Mouse (Mus musculus) forebrain, embryonic 11.5 days (tissue): Measurements from ENCODE around the gene Rhbdf2. TPM values are rescaled to one million over a fixed set of nuclear protein-coding genes. Genes with fewer than 3 reads are reported as not detected.
A peak's percentile ranks its signal among the peaks of the same experiment; 100 is the strongest.
"Not testable (repeated sequence)": the region's sequence is repeated elsewhere in the genome, so short reads cannot be mapped to it uniquely, and the experiment has no call there.

Experiments
- ATAC-seq: fragments of 200-750 bp; cut with Nextera tagmentation; replicated peaks from 2 replicates; pipeline ENCODE4 v1.8.0; 2017; ENCODE audit warnings: moderate TSS enrichment; ENCODE audit not compliant: low FRiP score
- DNase-seq: peaks from one replicate; pipeline ENCODE4 v3.0.0-alpha.2; 2017; ENCODE audit warnings: low spot score
- H3K27ac ChIP-seq: fragments of 300-500 bp; sonication (generic); 2 replicates; pipeline ENCODE4 v1.5.1; 2014; ENCODE audit warnings: low read depth, low read length
- H3K27me3 ChIP-seq: fragments of 300-500 bp; sonication (generic); 2 replicates; pipeline ENCODE4 v1.6.1; 2014; ENCODE audit warnings: mild to moderate bottlenecking, low read length, mixed read lengths; ENCODE audit not compliant: control insufficient read depth, insufficient read depth
- H3K36me3 ChIP-seq: fragments of 300-500 bp; sonication (generic); 2 replicates; pipeline ENCODE4 v1.6.1; 2014; ENCODE audit warnings: mild to moderate bottlenecking, low read length, moderate library complexity, mixed read lengths; ENCODE audit not compliant: control insufficient read depth, insufficient read depth
- H3K4me1 ChIP-seq: fragments of 300-500 bp; sonication (generic); replicated peaks from 2 replicates; pipeline ENCODE4 v1.6.1; 2014; ENCODE audit warnings: low read length, mixed read lengths; ENCODE audit not compliant: control insufficient read depth, insufficient read depth
- H3K4me2 ChIP-seq: fragments of 300-500 bp; sonication (generic); 2 replicates; pipeline ENCODE4 v1.6.1; 2014; ENCODE audit warnings: low read depth, mild to moderate bottlenecking, low read length, moderate library complexity, mixed read lengths; ENCODE audit not compliant: severe bottlenecking
- H3K4me3 ChIP-seq: fragments of 300-500 bp; sonication (generic); 2 replicates; pipeline ENCODE4 v1.5.1; 2014; ENCODE audit warnings: low read depth, low read length
- H3K9ac ChIP-seq: fragments of 300-500 bp; sonication (generic); 2 replicates; pipeline ENCODE4 v1.6.1; 2014; ENCODE audit warnings: low read length
- H3K9me3 ChIP-seq: fragments of 300-500 bp; sonication (generic); 2 replicates; pipeline ENCODE4 v1.6.1; 2016; ENCODE audit warnings: low read length, mixed read lengths; ENCODE audit not compliant: control insufficient read depth
- WGBS: fragments of 180-500 bp; shearing (Covaris S2); extraction: QIAGEN DNeasy Blood & Tissue Kit; methylation state at CpG from one replicate; pipeline ENCODE4 v1.1.7; 2014; 5-methylcytosine and 5-hydroxymethylcytosine counted together
- polyA plus RNA-seq: library from polyadenylated mRNA; unstranded; fragments of >200 nt; fragmentation: Nextera tagmentation; extraction: Ambion mirVana; gene quantifications from 2 replicates; pipeline ENCODE4 v1.2.1, GENCODE M21; 2014

The Rhbdf2 gene
- polyA plus RNA-seq, 1 experiment from 2014 or later, result 2.7 TPM

- Histone ChIP-seq H3K4me1 (peaks cover 7% of the 10 kb centered on the region; the same call in 1 of the 2 replicates), H3K4me2 (peak overlapping the region; percentile 86), H3K36me3 (peaks cover 18% of the 10 kb centered on the region), H3K9me3 (no peaks in the 10 kb centered on the region), H3K9ac (peak overlapping the region; percentile 83), H3K27me3 (no peaks in the 10 kb centered on the region), H3K27ac (0 out of 2 replicates have a peak overlapping the region, but pooled peaks have one; percentile 33), H3K4me3 (peak overlapping the region; percentile 81)
- peak; percentile 85 for ATAC-seq
- DNase-seq, result peak; percentile 98
- 1% methylated on average over 45 of the region's 45 CpGs for WGBS
Measured at GRCm38 (mm10) chr11:116671112-116671844, 44.5 kb upstream of the Rhbdf2 start.

DNA sequence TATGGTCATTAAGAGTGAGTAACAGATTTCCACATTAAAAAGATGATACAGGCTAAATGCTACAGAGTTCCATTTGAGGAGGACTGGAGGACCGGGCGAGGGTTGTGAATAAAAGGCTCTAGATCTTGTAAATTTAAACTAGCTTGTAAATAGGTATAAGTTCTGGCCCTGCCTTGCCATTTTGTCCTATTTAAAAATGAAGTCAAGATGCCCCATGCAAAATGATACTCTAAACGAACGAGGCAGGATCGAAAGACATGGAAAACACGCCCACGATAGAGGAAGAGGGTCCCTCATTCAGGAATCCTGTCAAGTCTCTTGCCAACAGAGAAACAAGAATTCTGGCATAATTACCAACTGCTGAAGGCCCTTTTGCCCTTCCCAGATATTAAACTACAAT is 43.6 kb upstream of the Rhbdf2 start:
- 82% methylated on average over 7 of the region's 7 CpGs for WGBS
- Histone ChIP-seq H3K4me3 (0 out of 2 replicates have a peak overlapping the region, but pooled peaks have one; percentile 81), H3K4me1 (peaks cover 7% of the 10 kb centered on the region; the same call in 1 of the 2 replicates), H3K9ac (no peak overlapping the region), H3K36me3 (peaks cover 13% of the 10 kb centered on the region), H3K9me3 (no peaks in the 10 kb centered on the region), H3K27ac (no peak overlapping the region), H3K27me3 (no peaks in the 10 kb centered on the region), H3K4me2 (no peak overlapping the region; the same call in 1 of the 2 replicates)
- DNase-seq, result no peak
- no peak for ATAC-seq

DNA sequence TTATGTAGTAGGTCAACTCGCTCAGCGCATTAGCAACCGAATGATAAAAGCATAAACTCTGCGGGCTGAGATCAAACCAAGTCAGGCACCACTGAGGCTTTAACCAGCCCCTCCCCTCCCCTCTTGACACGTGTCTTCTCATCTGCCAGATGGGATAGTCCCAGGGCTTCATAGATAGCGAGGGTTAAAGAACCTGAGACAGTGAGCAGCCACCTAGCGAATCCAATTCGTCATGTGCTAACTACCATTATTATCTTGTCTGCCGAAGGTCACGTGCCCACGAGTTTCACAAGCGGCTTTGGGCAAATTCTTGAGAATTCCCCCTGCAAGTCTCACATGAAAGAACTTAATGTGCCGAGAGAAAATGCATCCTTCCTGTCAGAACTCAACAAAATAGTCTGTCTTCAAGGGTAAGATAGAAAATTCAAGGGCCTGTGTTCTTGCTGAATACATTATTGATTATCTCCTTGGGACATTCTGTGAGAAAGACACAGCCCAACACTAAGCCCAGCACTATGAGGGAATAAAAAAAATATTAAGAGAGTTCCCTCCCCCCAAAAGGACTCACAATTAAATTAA is 43.1 kb upstream of the Rhbdf2 start:
- ATAC-seq (no peak), DNase-seq (no peak)

DNA sequence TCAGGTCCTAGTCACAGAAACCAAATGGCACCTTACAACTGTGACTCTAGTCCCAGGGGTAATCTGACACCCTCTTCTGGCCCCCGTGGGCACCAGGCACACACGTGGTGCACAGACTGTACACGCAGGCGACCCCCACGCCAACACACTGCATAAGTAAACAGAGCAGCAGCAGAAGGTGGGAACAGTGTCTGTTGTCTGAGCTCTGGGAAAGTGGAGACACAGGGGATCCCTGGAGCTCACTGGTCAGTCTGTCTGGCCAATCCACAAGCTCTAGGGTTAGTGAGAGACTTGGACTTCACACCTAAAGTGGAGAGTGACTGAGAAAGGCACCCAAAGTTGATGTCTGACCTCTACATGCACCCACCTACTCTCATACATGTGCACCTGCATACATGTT is 42.5 kb upstream of the Rhbdf2 start:
- H3K36me3 ChIP-seq, result peaks cover 7% of the 10 kb centered on the region; the same call in 1 of the 2 replicates
- DNase-seq (no peak), ATAC-seq (no peak)
- no peak overlapping the region for H3K4me3 ChIP-seq
- H3K4me1 ChIP-seq, result peaks cover 7% of the 10 kb centered on the region; the same call in 1 of the 2 replicates
- H3K9ac ChIP-seq, result no peak overlapping the region
- H3K27me3 ChIP-seq, result no peaks in the 10 kb centered on the region
- H3K27ac ChIP-seq, result no peak overlapping the region
- no peak overlapping the region for H3K4me2 ChIP-seq
- no peaks in the 10 kb centered on the region for H3K9me3 ChIP-seq
- WGBS, result 51% methylated on average over 5 of the region's 5 CpGs

More for the DNA sequence above, 43.1 kb upstream of the Rhbdf2 start:
- peaks cover 7% of the 10 kb centered on the region; the same call in 1 of the 2 replicates for H3K4me1 ChIP-seq
- no peak overlapping the region for H3K4me3 ChIP-seq
- WGBS, result 72% methylated on average over 13 of the region's 13 CpGs
- no peak overlapping the region for H3K27ac ChIP-seq
- no peaks in the 10 kb centered on the region for H3K9me3 ChIP-seq
- H3K27me3 ChIP-seq, result no peaks in the 10 kb centered on the region
- no peak overlapping the region for H3K4me2 ChIP-seq
- peaks cover 11% of the 10 kb centered on the region; the same call in 1 of the 2 replicates for H3K36me3 ChIP-seq
- H3K9ac ChIP-seq, result no peak overlapping the region

GRCm38 (mm10) chr11:116668839-116669238 is 42.0 kb upstream of the Rhbdf2 start:
- DNase-seq (no peak), ATAC-seq (no peak)
- Histone ChIP-seq H3K36me3 (peaks cover 2% of the 10 kb centered on the region; the same call in 1 of the 2 replicates), H3K4me3 (no peak overlapping the region), H3K4me1 (peaks cover 7% of the 10 kb centered on the region; the same call in 1 of the 2 replicates), H3K27me3 (no peaks in the 10 kb centered on the region), H3K9ac (no peak overlapping the region), H3K4me2 (no peak overlapping the region), H3K27ac (no peak overlapping the region), H3K9me3 (no peaks in the 10 kb centered on the region)
- WGBS, result 43% methylated on average over 7 of the region's 7 CpGs

DNA sequence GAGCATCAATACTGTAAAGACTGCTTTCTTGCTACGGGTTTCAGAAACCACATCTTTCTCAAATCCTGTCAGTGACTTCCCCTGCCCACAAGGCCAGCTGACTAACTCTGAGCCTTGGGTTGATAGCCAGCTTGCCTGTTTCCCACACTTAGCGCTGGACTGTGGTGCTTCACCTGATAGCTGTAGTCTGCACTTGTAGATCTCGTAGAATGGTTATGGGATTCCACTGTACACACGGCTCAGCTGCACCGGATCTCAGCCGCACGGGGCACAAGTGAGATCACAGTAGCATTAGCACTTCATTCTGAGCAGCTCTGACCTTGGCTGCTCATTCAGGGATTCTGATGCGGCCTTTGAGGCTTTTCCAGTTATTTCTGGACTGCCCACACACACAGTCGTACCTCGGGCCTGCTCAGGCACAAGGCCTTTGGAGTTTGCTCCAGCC is 41.6 kb upstream of the Rhbdf2 start:
- 82% methylated on average over 10 of the region's 10 CpGs for WGBS
- Histone ChIP-seq H3K9me3 (no peaks in the 10 kb centered on the region), H3K9ac (no peak overlapping the region), H3K4me1 (peaks cover 7% of the 10 kb centered on the region; the same call in 1 of the 2 replicates), H3K27ac (no peak overlapping the region), H3K4me2 (no peak overlapping the region), H3K4me3 (no peak overlapping the region), H3K36me3 (no peaks in the 10 kb centered on the region), H3K27me3 (no peaks in the 10 kb centered on the region)
- DNase-seq (no peak), ATAC-seq (no peak)

- 86% methylated on average over 8 of the region's 8 CpGs for WGBS
Measured at GRCm38 (mm10) chr11:116667930-116668329, 41.1 kb upstream of the Rhbdf2 start.

DNA sequence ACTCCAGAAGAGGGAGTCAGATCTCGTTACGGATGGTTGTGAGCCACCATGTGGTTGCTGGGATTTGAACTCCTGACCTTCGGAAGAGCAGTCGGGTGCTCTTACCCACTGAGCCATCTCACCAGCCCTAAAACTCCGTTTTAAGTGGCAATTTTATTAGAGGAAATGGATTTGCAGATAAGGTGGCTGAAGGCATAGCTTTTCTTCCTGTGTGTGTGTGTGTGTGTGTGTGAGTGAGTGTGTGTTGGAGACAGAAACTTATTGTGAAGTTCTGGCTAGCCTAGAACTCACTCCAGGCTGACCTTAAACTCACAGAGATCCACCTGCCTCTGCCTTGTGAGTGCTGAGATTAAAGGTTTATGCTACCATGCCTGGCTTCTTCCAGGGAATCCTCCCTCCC is 40.2 kb upstream of the Rhbdf2 start:
- not testable (repeated sequence) for H3K9ac ChIP-seq, H3K9me3 ChIP-seq, H3K27ac ChIP-seq, H3K4me3 ChIP-seq, H3K36me3 ChIP-seq, DNase-seq, H3K27me3 ChIP-seq, H3K4me1 ChIP-seq, H3K4me2 ChIP-seq, ATAC-seq
- WGBS, result 97% methylated on average over 3 of the region's 5 CpGs

More at GRCm38 (mm10) chr11:116667930-116668329, 41.1 kb upstream of the Rhbdf2 start:
- no peaks in the 10 kb centered on the region for H3K36me3 ChIP-seq
- H3K27ac ChIP-seq, result no peak overlapping the region
- peaks cover 9% of the 10 kb centered on the region; the same call in 1 of the 2 replicates for H3K4me1 ChIP-seq
- DNase-seq, result no peak
- no peak for ATAC-seq
- H3K9me3 ChIP-seq, result no peaks in the 10 kb centered on the region
- no peak overlapping the region for H3K9ac ChIP-seq
- H3K4me2 ChIP-seq, result no peak overlapping the region
- H3K27me3 ChIP-seq, result no peaks in the 10 kb centered on the region
- H3K4me3 ChIP-seq, result no peak overlapping the region
